Mouse (Mus musculus): ENCODE data around the gene Xbp1. TPM values are rescaled to one million over a fixed set of nuclear protein-coding genes. Genes with fewer than 3 reads are reported as not detected.
"Not testable (repeated sequence)": the region's sequence is repeated elsewhere in the genome, so short reads cannot be mapped to it uniquely, and the experiment has no call there.

Xbp1 gene
- total and polyA plus RNA-seq, 3 experiments = 111 to 133 (median 131) TPM

- peak; percentile 55; the same call in 1 of the 2 replicates for TF ChIP-seq ZMIZ1 (IDR thresholded peaks at IDR 0.05; ENCODE audit: low read depth, low read length)
- TF ChIP-seq UBTF (IDR thresholded peaks at IDR 0.05; ENCODE audit: low read depth, low read length) = peak; percentile 98
- TF ChIP-seq POLR2AphosphoS2 (IDR thresholded peaks at IDR 0.05; ENCODE audit: low read depth, low read length) = no peak; the same call in 1 of the 2 replicates
- no peak for TF ChIP-seq EP300 (IDR thresholded peaks at IDR 0.05; ENCODE audit: low read length)
- no peak for TF ChIP-seq USF1 (IDR thresholded peaks at IDR 0.05; ENCODE audit: low read depth, low read length)
- TF ChIP-seq CHD1 (IDR thresholded peaks at IDR 0.05; ENCODE audit: low read depth, low read length) = no peak
- TF ChIP-seq RAD21 (IDR thresholded peaks at IDR 0.05; ENCODE audit: low read depth, low read length) = peak; percentile 45
- TF ChIP-seq CHD2 (IDR thresholded peaks at IDR 0.05; ENCODE audit: low read length) = no peak
- TF ChIP-seq NRF1 (IDR thresholded peaks at IDR 0.05; ENCODE audit: low read depth, low read length) = peak; percentile 68
- 0 out of 2 replicates have a peak, but pooled peaks have one; percentile 22 for TF ChIP-seq IRF4 (IDR thresholded peaks at IDR 0.05; ENCODE audit: low read depth, low read length)
- no peak for TF ChIP-seq ZC3H11A (IDR thresholded peaks at IDR 0.05; ENCODE audit: low read depth, low read length)
- TF ChIP-seq MYC (IDR thresholded peaks at IDR 0.05; ENCODE audit: low read depth, low read length) = peak; percentile 61; the same call in 1 of the 2 replicates
Observed at GRCm38 (mm10) chr11:5541799-5542481, 21.5 kb downstream of the Xbp1 start, which contains the start of gene Ccdc117 (continued).

- H3K27ac ChIP-seq (ENCODE audit: insufficient read depth, low read depth) = no peak overlapping the region
- H3K9ac ChIP-seq (ENCODE audit: insufficient read depth, low read depth) = no peak overlapping the region
- peak overlapping the region in 1 of 3 experiments; percentile 90 for H3K4me3 ChIP-seq (replicated peaks in 1 of 3; ENCODE audit: low read depth in 2 of 3, low read length in 2 of 3, poor library complexity in 1 of 3)
- peak overlapping the region; percentile 52; the same call in 1 of the 2 replicates for H3K4me2 ChIP-seq (ENCODE audit: insufficient read depth, low read depth, poor library complexity, severe bottlenecking)
- H3K4me1 ChIP-seq (ENCODE audit: control insufficient read depth in 1 of 2, insufficient read depth in 2 of 2) = peaks cover 6 to 31% of the 10 kb centered on the region in 2 experiments; a peak in 3 of 4 replicates
- H3K27me3 ChIP-seq (replicated peaks) = no peaks in the 10 kb centered on the region
- peaks cover 8 to 24% of the 10 kb centered on the region in 2 experiments for H3K36me3 ChIP-seq (replicated peaks in 1 of 2; ENCODE audit: control insufficient read depth in 1 of 2, insufficient read depth in 1 of 2, low read length in 1 of 2)
- no peaks in the 10 kb centered on the region for H3K9me3 ChIP-seq (replicated peaks; ENCODE audit: low read length)
- dilution Hi-C loops (cut with MboI; ENCODE audit: extremely low pct_ligation_motif_present, extremely low pct_unique_long_range_greater_than_20kb, low sequenced_read_pairs) (no loop called here), in situ Hi-C loops (cut with MboI; ENCODE audit: low pct_ligation_motif_present, low pct_unique_long_range_greater_than_20kb, low sequenced_read_pairs) (no loop called here)
- DNase-seq (ENCODE audit: extremely low read depth) = no peak
- peak; percentile 8; the same call in 1 of the 2 replicates for TF ChIP-seq IRF4 (IDR thresholded peaks at IDR 0.05; ENCODE audit: low read depth, low read length)
- 0 out of 2 replicates have a peak, but pooled peaks have one; percentile 6 for TF ChIP-seq MYC (IDR thresholded peaks at IDR 0.05; ENCODE audit: low read depth, low read length)
- TF ChIP-seq MAZ (IDR thresholded peaks at IDR 0.05; ENCODE audit: low read depth, low read length) = no peak
- H3K79me2 ChIP-seq (replicated peaks; ENCODE audit: control insufficient read depth, extremely low read depth, insufficient read depth, poor library complexity, severe bottlenecking) = peaks cover 37% of the 10 kb centered on the region
Observed at GRCm38 (mm10) chr11:5542482-5543185, 22.2 kb downstream of the Xbp1 start.

- dilution Hi-C loops (cut with MboI; ENCODE audit: extremely low pct_ligation_motif_present, extremely low pct_unique_long_range_greater_than_20kb, low sequenced_read_pairs) (no loop called here), in situ Hi-C loops (cut with MboI; ENCODE audit: low pct_ligation_motif_present, low pct_unique_long_range_greater_than_20kb, low sequenced_read_pairs) (no loop called here)
- peaks cover 3% of the 10 kb centered on the region for H3K9me3 ChIP-seq (replicated peaks; ENCODE audit: low read length)
- H3K27me3 ChIP-seq (replicated peaks) = no peaks in the 10 kb centered on the region
- DNase-seq (ENCODE audit: extremely low read depth) = no peak
- H3K4me1 ChIP-seq (ENCODE audit: control insufficient read depth in 1 of 2, insufficient read depth in 2 of 2) = peaks cover 6 to 27% of the 10 kb centered on the region in 2 experiments; a peak in 3 of 4 replicates
- H3K36me3 ChIP-seq (replicated peaks in 1 of 2; ENCODE audit: control insufficient read depth in 1 of 2, insufficient read depth in 1 of 2, low read length in 1 of 2) = peaks cover 6 to 19% of the 10 kb centered on the region in 2 experiments
- peaks cover 33% of the 10 kb centered on the region for H3K79me2 ChIP-seq (replicated peaks; ENCODE audit: control insufficient read depth, extremely low read depth, insufficient read depth, poor library complexity, severe bottlenecking)
- no peak overlapping the region for H3K4me2 ChIP-seq (ENCODE audit: insufficient read depth, low read depth, poor library complexity, severe bottlenecking)
- TF ChIP-seq ETS1 (conservative IDR thresholded peaks at IDR 0.05; ENCODE audit: low read depth, low read length) (no peak), TCF12 (IDR thresholded peaks at IDR 0.05; ENCODE audit: low read depth, low read length) (no peak), POLR2AphosphoS2 (IDR thresholded peaks at IDR 0.05; ENCODE audit: low read depth, low read length) (no peak)
- no peak overlapping the region for H3K27ac ChIP-seq (ENCODE audit: insufficient read depth, low read depth)
- no peak overlapping the region for H3K4me3 ChIP-seq (replicated peaks in 1 of 3; ENCODE audit: low read depth in 2 of 3, low read length in 2 of 3, poor library complexity in 1 of 3)
- H3K9ac ChIP-seq (ENCODE audit: insufficient read depth, low read depth) = no peak overlapping the region
Observed at GRCm38 (mm10) chr11:5543281-5543680, 22.8 kb downstream of the Xbp1 start.

- dilution Hi-C loops (cut with MboI; ENCODE audit: extremely low pct_ligation_motif_present, extremely low pct_unique_long_range_greater_than_20kb, low sequenced_read_pairs); H3K4me2 ChIP-seq (ENCODE audit: insufficient read depth, low read depth, poor library complexity, severe bottlenecking): not testable (repeated sequence)
Observed at GRCm38 (mm10) chr11:5544709-5545108, 24.2 kb downstream of the Xbp1 start.

More at GRCm38 (mm10) chr11:5544709-5545108, 24.2 kb downstream of the Xbp1 start:
- H3K27me3 ChIP-seq (replicated peaks); H3K9ac ChIP-seq (ENCODE audit: insufficient read depth, low read depth); in situ Hi-C loops (cut with MboI; ENCODE audit: low pct_ligation_motif_present, low pct_unique_long_range_greater_than_20kb, low sequenced_read_pairs); H3K4me3 ChIP-seq (replicated peaks in 1 of 3; ENCODE audit: low read depth in 2 of 3, low read length in 2 of 3, poor library complexity in 1 of 3); DNase-seq (ENCODE audit: extremely low read depth); H3K36me3 ChIP-seq (replicated peaks in 1 of 2; ENCODE audit: control insufficient read depth in 1 of 2, insufficient read depth in 1 of 2, low read length in 1 of 2); H3K9me3 ChIP-seq (replicated peaks; ENCODE audit: low read length); H3K27ac ChIP-seq (ENCODE audit: insufficient read depth, low read depth): not testable (repeated sequence)
- peaks cover 18% of the 10 kb centered on the region for H3K79me2 ChIP-seq (replicated peaks; ENCODE audit: control insufficient read depth, extremely low read depth, insufficient read depth, poor library complexity, severe bottlenecking)
- peaks cover 3 to 13% of the 10 kb centered on the region in 2 experiments; a peak in 2 of 4 replicates for H3K4me1 ChIP-seq (ENCODE audit: control insufficient read depth in 1 of 2, insufficient read depth in 2 of 2)
